Mouse (Mus musculus): ENCODE data around the gene Efhd2.

- TF ChIP-seq POLR2A (IDR thresholded peaks at IDR 0.05; ENCODE audit: insufficient read depth, low read depth, low read length) (no peak), EP300 (IDR thresholded peaks at IDR 0.05; ENCODE audit: insufficient read depth, low read depth, low read length) (no peak), CTCF (IDR thresholded peaks at IDR 0.05) (no peak)
These were observed 22.5 kb upstream of the Efhd2 start for GRCm38 (mm10) chr4:141897225-141897624.

Measured in heart, adult 2 months (tissue).